Mouse (Mus musculus): ENCODE measurements around the gene Shoc2. TPM values are rescaled to one million over a fixed set of nuclear protein-coding genes. Genes with fewer than 3 reads are reported as not detected.

The Shoc2 gene
- 47.8 TPM for polyA plus RNA-seq (2015; fragmentation: Illumina TruSeq; extraction: RNeasy Lipid Tissue Mini Kit (QIAGEN cat#74804); ENCODE audit: insufficient read depth, low replicate concordance)

DNA sequence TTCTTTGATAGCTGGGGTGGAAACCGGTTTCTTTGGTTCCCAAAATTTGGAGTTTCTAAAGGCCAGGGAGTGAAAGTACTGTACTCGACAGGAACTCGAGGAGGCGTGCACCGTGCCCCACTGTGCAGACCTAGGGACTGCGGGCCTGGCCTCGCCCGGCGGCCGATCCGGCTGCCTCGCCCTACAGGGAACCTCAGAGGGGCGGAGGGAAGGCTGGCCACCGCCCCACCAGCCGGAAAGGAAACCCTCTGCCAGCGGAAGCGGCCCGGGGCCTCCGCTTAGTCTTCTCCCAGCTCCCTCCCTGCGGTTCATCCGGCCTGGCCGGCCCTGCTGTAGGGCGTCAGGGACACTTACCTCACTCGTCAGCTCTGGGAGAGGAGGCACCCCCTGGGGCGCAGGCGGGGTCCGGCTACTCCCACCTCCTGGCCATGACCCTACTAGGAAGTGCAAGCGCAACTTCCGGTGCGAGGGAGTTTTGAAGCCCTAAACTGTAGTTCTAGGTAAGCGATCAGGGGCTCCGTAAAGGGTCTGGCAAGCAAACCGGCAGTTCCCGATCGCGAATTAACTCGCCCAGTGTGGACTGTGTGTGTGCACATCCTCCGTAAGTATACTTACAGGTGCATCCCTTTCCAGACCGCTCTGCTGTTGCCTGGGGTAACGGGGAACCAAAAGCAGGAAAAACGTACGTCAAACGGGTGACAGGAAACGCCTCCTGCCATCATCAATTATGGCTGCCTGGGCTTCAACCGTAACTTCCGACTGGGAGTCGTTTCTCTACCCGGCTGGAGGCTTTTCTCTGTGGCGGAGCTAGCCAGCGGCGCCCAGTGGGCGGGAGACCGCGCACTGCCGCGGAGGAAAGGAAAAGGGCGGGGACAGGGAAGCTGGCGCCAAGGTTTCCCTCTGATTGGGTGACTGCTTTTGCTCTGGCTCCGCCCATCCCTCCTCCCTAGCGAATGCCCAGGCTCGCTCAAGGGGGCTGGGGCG lies at the start of gene Shoc2, which contains the start of gene Bbip1:
Gene Shoc2, plus strand, starts transcription at position 505 of the 984 bp plus-strand sequence.
Gene Bbip1, minus strand, starts transcription at position 826 of the 984 bp plus-strand sequence.

DNA sequence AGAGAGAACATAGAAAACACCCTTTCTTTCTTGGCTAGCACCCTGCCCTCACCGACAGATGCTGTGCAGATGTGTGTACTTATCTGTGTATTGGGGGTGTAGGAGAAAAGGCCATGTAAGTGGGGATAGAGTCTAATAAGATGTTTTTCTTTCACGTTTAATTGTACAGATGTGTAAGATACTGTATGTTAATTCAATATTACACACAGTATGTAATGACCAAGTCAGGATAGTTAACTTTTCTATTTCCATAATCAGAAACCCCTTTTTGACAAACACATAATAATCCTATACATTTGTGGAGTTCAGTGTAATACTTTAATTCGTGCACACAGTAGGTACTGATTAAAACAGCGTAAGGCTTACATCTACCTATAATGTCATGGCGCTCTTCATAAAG lies 99.7 kb downstream of the Shoc2 start, which contains the start of gene Adra2a:
Gene Adra2a, plus strand, starts transcription at position 301 of the 400 bp plus-strand sequence.

Other genes starting within 250 kb of the Shoc2 start
- 214 TPM for gene Pdcd4, start 52.1 kb upstream of the Shoc2 start, polyA plus RNA-seq (2015; fragmentation: Illumina TruSeq; extraction: RNeasy Lipid Tissue Mini Kit (QIAGEN cat#74804); ENCODE audit: insufficient read depth, low replicate concordance)
- gene Bbip1, start 321 bp downstream of the Shoc2 start, polyA plus RNA-seq (2015; fragmentation: Illumina TruSeq; extraction: RNeasy Lipid Tissue Mini Kit (QIAGEN cat#74804); ENCODE audit: insufficient read depth, low replicate concordance): 129 TPM
- gene Adra2a, start 99.8 kb downstream of the Shoc2 start, polyA plus RNA-seq (2015; fragmentation: Illumina TruSeq; extraction: RNeasy Lipid Tissue Mini Kit (QIAGEN cat#74804); ENCODE audit: insufficient read depth, low replicate concordance): 0.17 TPM

Data from spleen, adult 10 weeks (tissue).